Mouse (Mus musculus): Measurements from ENCODE around the gene Hoxd4. TPM values are rescaled to one million over a fixed set of nuclear protein-coding genes. Genes with fewer than 3 reads are reported as not detected.

Hoxd4 gene
- polyA plus RNA-seq, 1 experiment: 0.63 TPM

GRCm38 (mm10) chr2:74732513-74733316 is 21.0 kb downstream of the Hoxd4 start:
- DNase-seq: no peak
- TF ChIP-seq CTCF (IDR thresholded peaks at IDR 0.05; ENCODE audit: insufficient read depth, low read length): no peak
- Histone ChIP-seq H3K4me1 (ENCODE audit: control insufficient read depth, insufficient read depth, low read length) (no peaks in the 10 kb centered on the region), H3K4me3 (replicated peaks; ENCODE audit: extremely low read depth, low read depth, low read length) (no peak overlapping the region)
- 3% methylated on average over 52 of the region's 52 CpGs for WGBS

- no peak for DNase-seq
- TF ChIP-seq CTCF (IDR thresholded peaks at IDR 0.05; ENCODE audit: insufficient read depth, low read length) (no peak), POLR2A (IDR thresholded peaks at IDR 0.05; ENCODE audit: borderline replicate concordance, extremely low read depth, low read depth, low read length) (no peak)
- no peak overlapping the region for H3K4me3 ChIP-seq (replicated peaks; ENCODE audit: extremely low read depth, low read depth, low read length)
- WGBS: 5% methylated on average over 16 of the region's 16 CpGs
- no peaks in the 10 kb centered on the region for H3K4me1 ChIP-seq (ENCODE audit: control insufficient read depth, insufficient read depth, low read length)
Observed at GRCm38 (mm10) chr2:74733317-74733661, 21.6 kb downstream of the Hoxd4 start.

- TF ChIP-seq POLR2A (IDR thresholded peaks at IDR 0.05; ENCODE audit: borderline replicate concordance, extremely low read depth, low read depth, low read length): no peak
- TF ChIP-seq CTCF (IDR thresholded peaks at IDR 0.05; ENCODE audit: insufficient read depth, low read length): no peak
- DNase-seq: no peak
- Histone ChIP-seq H3K4me3 (replicated peaks; ENCODE audit: extremely low read depth, low read depth, low read length) (no peak overlapping the region), H3K4me1 (ENCODE audit: control insufficient read depth, insufficient read depth, low read length) (no peaks in the 10 kb centered on the region)
- 11% methylated on average over 6 of the region's 6 CpGs for WGBS
Observed at GRCm38 (mm10) chr2:74733765-74734164, 22.0 kb downstream of the Hoxd4 start.

GRCm38 (mm10) chr2:74734451-74734850 is 22.7 kb downstream of the Hoxd4 start:
- Histone ChIP-seq H3K4me3 (replicated peaks; ENCODE audit: extremely low read depth, low read depth, low read length) (no peak overlapping the region), H3K4me1 (ENCODE audit: control insufficient read depth, insufficient read depth, low read length) (no peaks in the 10 kb centered on the region)
- WGBS: 6% methylated on average over 13 of the region's 13 CpGs
- TF ChIP-seq CTCF (IDR thresholded peaks at IDR 0.05; ENCODE audit: insufficient read depth, low read length): no peak
- no peak for TF ChIP-seq POLR2A (IDR thresholded peaks at IDR 0.05; ENCODE audit: borderline replicate concordance, extremely low read depth, low read depth, low read length)
- no peak for DNase-seq

GRCm38 (mm10) chr2:74734996-74735811 is 23.5 kb downstream of the Hoxd4 start:
- Histone ChIP-seq H3K4me1 (ENCODE audit: control insufficient read depth, insufficient read depth, low read length) (no peaks in the 10 kb centered on the region), H3K4me3 (replicated peaks; ENCODE audit: extremely low read depth, low read depth, low read length) (no peak overlapping the region)
- WGBS: 10% methylated on average over 27 of the region's 27 CpGs
- DNase-seq: no peak
- TF ChIP-seq POLR2A (IDR thresholded peaks at IDR 0.05; ENCODE audit: borderline replicate concordance, extremely low read depth, low read depth, low read length): no peak
- no peak for TF ChIP-seq CTCF (IDR thresholded peaks at IDR 0.05; ENCODE audit: insufficient read depth, low read length)

- Histone ChIP-seq H3K4me3 (replicated peaks; ENCODE audit: extremely low read depth, low read depth, low read length) (no peak overlapping the region), H3K4me1 (ENCODE audit: control insufficient read depth, insufficient read depth, low read length) (no peaks in the 10 kb centered on the region)
- TF ChIP-seq CTCF (IDR thresholded peaks at IDR 0.05; ENCODE audit: insufficient read depth, low read length) (no peak), POLR2A (IDR thresholded peaks at IDR 0.05; ENCODE audit: borderline replicate concordance, extremely low read depth, low read depth, low read length) (no peak)
- DNase-seq: no peak
- 4% methylated on average over 42 of the region's 42 CpGs for WGBS
Observed at GRCm38 (mm10) chr2:74735851-74736687, 24.3 kb downstream of the Hoxd4 start.

GRCm38 (mm10) chr2:74736688-74737577 is 25.2 kb downstream of the Hoxd4 start:
- TF ChIP-seq POLR2A (IDR thresholded peaks at IDR 0.05; ENCODE audit: borderline replicate concordance, extremely low read depth, low read depth, low read length) (no peak), CTCF (IDR thresholded peaks at IDR 0.05; ENCODE audit: insufficient read depth, low read length) (no peak)
- DNase-seq: no peak
- WGBS: 10% methylated on average over 15 of the region's 15 CpGs
- Histone ChIP-seq H3K4me1 (ENCODE audit: control insufficient read depth, insufficient read depth, low read length) (no peaks in the 10 kb centered on the region), H3K4me3 (replicated peaks; ENCODE audit: extremely low read depth, low read depth, low read length) (no peak overlapping the region)

GRCm38 (mm10) chr2:74737578-74738070 is 25.9 kb downstream of the Hoxd4 start:
- no peak for DNase-seq
- H3K4me1 ChIP-seq (ENCODE audit: control insufficient read depth, insufficient read depth, low read length): no peaks in the 10 kb centered on the region
- H3K4me3 ChIP-seq (replicated peaks; ENCODE audit: extremely low read depth, low read depth, low read length): no peak overlapping the region
- TF ChIP-seq POLR2A (IDR thresholded peaks at IDR 0.05; ENCODE audit: borderline replicate concordance, extremely low read depth, low read depth, low read length): no peak
- TF ChIP-seq CTCF (IDR thresholded peaks at IDR 0.05; ENCODE audit: insufficient read depth, low read length): no peak
- 15% methylated on average over 7 of the region's 7 CpGs for WGBS
